24 mouse cellular contexts compared by ENCODE assay signal in the genomic region with DNA sequence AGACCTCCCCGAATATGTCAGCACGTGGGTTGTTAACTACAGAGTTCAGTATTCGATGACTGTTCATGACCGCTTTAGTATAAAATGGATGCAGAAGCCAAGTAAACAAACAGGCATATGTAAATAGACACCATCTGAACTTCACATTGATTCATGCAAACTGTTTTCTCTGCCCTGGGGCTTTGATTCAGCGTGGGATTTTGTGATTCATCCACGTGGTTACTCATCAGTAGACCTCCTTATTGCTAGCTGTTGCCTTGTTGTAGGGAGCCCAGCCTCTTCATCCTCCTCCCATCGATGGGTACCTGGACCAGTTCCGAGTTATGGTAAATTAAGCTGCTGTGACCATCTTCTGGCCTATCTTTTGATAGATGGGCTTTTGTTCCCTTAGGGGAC.
"Had no signal": no experiment of that assay in that cellular context is flagged by ENCODE, and none has a peak within 500 bp of the region (broad histone marks: within the 10 kb centered on the region; RNA-seq: fewer than 3 reads in every experiment).

No protein-coding gene starts in this region.

- DNase-seq: gastrocnemius, adult 2 months; gastrocnemius, postnatal 10 days; gastrocnemius, postnatal 25 days; heart, adult 18-20 months; heart, postnatal 10 days; heart, postnatal 4 days; kidney, adult 18-20 months; kidney, adult 8-10 months; kidney, postnatal 10 days; kidney, postnatal 25 days; kidney, postnatal 4 days; layer of hippocampus, adult 9-11 months; layer of hippocampus, postnatal 36 days; left cerebral cortex, postnatal 4 days had no signal

- H3K27ac ChIP-seq: hindbrain, embryonic 10.5 days; hindbrain, embryonic 12.5 days; hindbrain, embryonic 14.5 days; intestine, embryonic 15.5 days; limb, embryonic 13.5 days; limb, embryonic 15.5 days had no signal

- H3K4me3 ChIP-seq: gastrocnemius, adult 2 months; heart, embryonic 10.5 days; heart, embryonic 12.5 days; hindbrain, embryonic 10.5 days; hindbrain, embryonic 12.5 days; intestine, embryonic 15.5 days; limb, embryonic 13.5 days; limb, embryonic 15.5 days had no signal

- ATAC-seq: hindbrain, embryonic 16.5 days; intestine, embryonic 15.5 days; intestine, postnatal 0 days had no signal

- H3K9me3 ChIP-seq: heart, embryonic 10.5 days; hindbrain, embryonic 12.5 days; intestine, embryonic 15.5 days; limb, embryonic 13.5 days; limb, embryonic 15.5 days had no signal

- H3K9ac ChIP-seq: heart, embryonic 12.5 days; hindbrain, embryonic 12.5 days; hindbrain, embryonic 14.5 days; intestine, embryonic 15.5 days; limb, embryonic 13.5 days; limb, embryonic 15.5 days had no signal

- H3K4me2 ChIP-seq: heart, embryonic 12.5 days; hindbrain, embryonic 12.5 days; hindbrain, embryonic 14.5 days; intestine, embryonic 15.5 days; limb, embryonic 13.5 days; limb, embryonic 15.5 days had no signal

- H3K27me3 ChIP-seq: heart, embryonic 12.5 days; hindbrain, embryonic 12.5 days; intestine, embryonic 15.5 days; limb, embryonic 13.5 days; limb, embryonic 15.5 days had no signal
